ENCODE assay signal across 11 mouse cellular contexts in the genomic region with DNA sequence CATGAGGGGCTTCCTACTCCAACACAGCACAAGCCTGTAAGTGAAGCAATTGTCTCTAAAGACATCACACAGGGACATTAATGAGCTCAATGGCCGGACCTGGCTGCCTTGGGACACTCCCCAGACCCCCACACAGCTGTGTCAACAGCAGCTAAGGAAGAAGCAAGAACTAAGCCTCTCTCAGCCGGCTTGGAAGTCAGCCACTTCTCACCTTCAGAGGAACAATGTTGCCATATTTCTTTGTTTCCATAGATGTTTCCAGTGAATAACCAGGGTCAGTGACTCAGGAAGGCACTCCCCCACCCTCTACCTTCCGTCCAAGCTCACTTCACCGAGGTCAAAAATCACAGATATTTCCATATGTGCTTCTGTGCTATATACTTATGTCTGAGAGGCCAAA.
DNase-seq lines count a peak whose midpoint lies in the region; ATAC-seq lines count a peak whose summit lies in the region.
"Had no signal": no experiment of that assay in that cellular context is flagged by ENCODE, and none has a peak within 500 bp of the region (broad histone marks: within the 10 kb centered on the region; RNA-seq: fewer than 3 reads in every experiment).

No protein-coding gene starts in this region.

- peaks cover 25% of the 10 kb centered on the region for H3K4me1 ChIP-seq in hindbrain, embryonic 10.5 days (replicated peaks)
- H3K4me1 ChIP-seq in hindbrain, embryonic 11.5 days (replicated peaks; ENCODE audit: control insufficient read depth, insufficient read depth, low read length): no peaks in the 10 kb centered on the region
- peaks cover 16% of the 10 kb centered on the region for H3K4me1 ChIP-seq in heart, embryonic 10.5 days
- H3K4me1 ChIP-seq in limb, embryonic 10.5 days: peaks cover 20% of the 10 kb centered on the region
- peaks cover 9% of the 10 kb centered on the region for H3K4me1 ChIP-seq in liver, embryonic 11.5 days (replicated peaks; ENCODE audit: control insufficient read depth, insufficient read depth, low read length)

- H3K27ac ChIP-seq in hindbrain, embryonic 10.5 days: peak overlapping the region; percentile 40
- no peak overlapping the region for H3K27ac ChIP-seq in hindbrain, embryonic 11.5 days (ENCODE audit: low read depth, low read length)
- peak overlapping the region; percentile 73; the same call in 1 of the 2 replicates for H3K27ac ChIP-seq in heart, embryonic 10.5 days
- peak overlapping the region; percentile 57 for H3K27ac ChIP-seq in limb, embryonic 10.5 days
- H3K27ac ChIP-seq in liver, embryonic 11.5 days (ENCODE audit: low read depth, low read length): no peak overlapping the region; the same call in 1 of the 2 replicates
- H3K27ac ChIP-seq: midbrain, embryonic 12.5 days had no signal

- H3K36me3 ChIP-seq in hindbrain, embryonic 10.5 days: no peaks in the 10 kb centered on the region
- H3K36me3 ChIP-seq in hindbrain, embryonic 11.5 days (ENCODE audit: control insufficient read depth, insufficient read depth, low read length): no peaks in the 10 kb centered on the region
- H3K36me3 ChIP-seq in heart, embryonic 10.5 days: peaks cover 2% of the 10 kb centered on the region; the same call in 1 of the 2 replicates
- no peaks in the 10 kb centered on the region for H3K36me3 ChIP-seq in limb, embryonic 10.5 days
- H3K36me3 ChIP-seq in liver, embryonic 11.5 days (ENCODE audit: control insufficient read depth, insufficient read depth, low read length): no peaks in the 10 kb centered on the region
- H3K36me3 ChIP-seq: midbrain, embryonic 12.5 days had no signal

- 67% methylated on average over 4 of the region's 4 CpGs for WGBS in hindbrain, embryonic 10.5 days
- 59% methylated on average over 4 of the region's 4 CpGs for WGBS in hindbrain, embryonic 11.5 days
- WGBS in heart, embryonic 10.5 days: 40% methylated on average over 4 of the region's 4 CpGs
- WGBS in limb, embryonic 10.5 days: 50% methylated on average over 4 of the region's 4 CpGs
- WGBS in liver, embryonic 11.5 days: 50% methylated on average over 4 of the region's 4 CpGs

- H3K4me2 ChIP-seq in hindbrain, embryonic 11.5 days (replicated peaks; ENCODE audit: low read depth, low read length): no peak overlapping the region
- no peak overlapping the region for H3K4me2 ChIP-seq in liver, embryonic 11.5 days
- H3K4me2 ChIP-seq: midbrain, embryonic 12.5 days had no signal

- no peak overlapping the region for H3K9ac ChIP-seq in hindbrain, embryonic 11.5 days (ENCODE audit: low read depth, low read length)
- H3K9ac ChIP-seq in liver, embryonic 11.5 days (ENCODE audit: low read depth, low read length): no peak overlapping the region
- H3K9ac ChIP-seq: midbrain, embryonic 12.5 days had no signal

- H3K27me3 ChIP-seq in hindbrain, embryonic 10.5 days (ENCODE audit: insufficient read depth, poor library complexity, severe bottlenecking): no peaks in the 10 kb centered on the region
- no peaks in the 10 kb centered on the region for H3K27me3 ChIP-seq in hindbrain, embryonic 11.5 days (ENCODE audit: control insufficient read depth, insufficient read depth, low read length)
- 0 out of 2 replicates have a peak, but pooled peaks cover 2% of the 10 kb centered on the region for H3K27me3 ChIP-seq in heart, embryonic 10.5 days (ENCODE audit: insufficient read depth, poor library complexity, severe bottlenecking)
- no peaks in the 10 kb centered on the region for H3K27me3 ChIP-seq in limb, embryonic 10.5 days (ENCODE audit: low read depth, poor library complexity, severe bottlenecking)
- H3K27me3 ChIP-seq in liver, embryonic 11.5 days (replicated peaks; ENCODE audit: control insufficient read depth, insufficient read depth, low read length): no peaks in the 10 kb centered on the region
- H3K27me3 ChIP-seq: midbrain, embryonic 12.5 days had no signal

- no peak for DNase-seq in hindbrain, embryonic 10.5 days (ENCODE audit: low spot score)
- no peak for DNase-seq in hindbrain, embryonic 11.5 days (ENCODE audit: low spot score)
- peak; percentile 28 for DNase-seq in embryo, embryonic 10 days (ENCODE audit: low spot score)
- no peak for DNase-seq in heart, embryonic 10.5 days (ENCODE audit: low spot score)
- DNase-seq in limb, embryonic 10.5 days (ENCODE audit: low spot score): no peak
- DNase-seq in liver, embryonic 11.5 days (ENCODE audit: low spot score): no peak
- no peak for DNase-seq in right cerebral cortex, postnatal 4 days
- no peak for DNase-seq in gastrocnemius, postnatal 25 days
- DNase-seq: cerebellum, adult 2 months; spleen, adult 18-20 months had no signal

- no peak overlapping the region for H3K4me3 ChIP-seq in hindbrain, embryonic 10.5 days
- no peak overlapping the region for H3K4me3 ChIP-seq in hindbrain, embryonic 11.5 days (ENCODE audit: low read depth, low read length)
- no peak overlapping the region for H3K4me3 ChIP-seq in heart, embryonic 10.5 days
- no peak overlapping the region for H3K4me3 ChIP-seq in limb, embryonic 10.5 days
- H3K4me3 ChIP-seq in liver, embryonic 11.5 days (ENCODE audit: low read depth, low read length): no peak overlapping the region
- H3K4me3 ChIP-seq: midbrain, embryonic 12.5 days had no signal

- ATAC-seq in hindbrain, embryonic 11.5 days (ENCODE audit: low FRiP score): no peak
- no peak for ATAC-seq in liver, embryonic 11.5 days (replicated peaks; ENCODE audit: low FRiP score)

- H3K9me3 ChIP-seq in hindbrain, embryonic 10.5 days: peaks cover 5% of the 10 kb centered on the region
- no peaks in the 10 kb centered on the region; the same call in 1 of the 2 replicates for H3K9me3 ChIP-seq in hindbrain, embryonic 11.5 days (ENCODE audit: control insufficient read depth, low read length)
- peaks cover 4% of the 10 kb centered on the region; the same call in 1 of the 2 replicates for H3K9me3 ChIP-seq in heart, embryonic 10.5 days
- no peaks in the 10 kb centered on the region; the same call in 1 of the 2 replicates for H3K9me3 ChIP-seq in limb, embryonic 10.5 days (replicated peaks)
- peaks cover 2% of the 10 kb centered on the region; the same call in 1 of the 2 replicates for H3K9me3 ChIP-seq in liver, embryonic 11.5 days (ENCODE audit: control insufficient read depth, low read length)

Comparison
In these comparisons a context has a peak if more than half of its experiments do, and no peak if none do; other contexts are left out.
1. H3K27ac ChIP-seq: peak in hindbrain, embryonic 10.5 days (single experiment), heart, embryonic 10.5 days (single experiment) and limb, embryonic 10.5 days (single experiment); none in hindbrain, embryonic 11.5 days (single experiment) and liver, embryonic 11.5 days (single experiment).